ENCODE assay signal across 17 mouse cellular contexts in genomic region chr16:16500926-16501325, GRCm38 (mm10).
"Had no signal": no experiment of that assay in that cellular context is flagged by ENCODE, and none has a peak within 500 bp of the region (broad histone marks: within the 10 kb centered on the region; RNA-seq: fewer than 3 reads in every experiment).

No protein-coding gene starts in this region.

- DNase-seq: lung, adult 18-20 months; lung, embryonic 14.5 days; lung, postnatal 10 days; lung, postnatal 4 days; midbrain, embryonic 14.5 days; right cerebral cortex, postnatal 14 days; thymus, adult 2 months; thymus, postnatal 25 days; thymus, postnatal 4 days had no signal

- ATAC-seq: midbrain, embryonic 16.5 days had no signal

- H3K27me3 ChIP-seq: midbrain, embryonic 12.5 days; neural tube, embryonic 13.5 days; neural tube, embryonic 15.5 days; stomach, embryonic 15.5 days had no signal

- H3K4me2 ChIP-seq: lung, embryonic 14.5 days; midbrain, embryonic 12.5 days; neural tube, embryonic 13.5 days; neural tube, embryonic 15.5 days; stomach, embryonic 15.5 days had no signal

- H3K9ac ChIP-seq: lung, embryonic 14.5 days; midbrain, embryonic 12.5 days; neural tube, embryonic 13.5 days; neural tube, embryonic 15.5 days; stomach, embryonic 15.5 days had no signal

- H3K4me3 ChIP-seq: midbrain, embryonic 10.5 days; midbrain, embryonic 12.5 days; myocyte; neural tube, embryonic 13.5 days; neural tube, embryonic 15.5 days; stomach, embryonic 15.5 days had no signal

- H3K9me3 ChIP-seq: midbrain, embryonic 10.5 days; midbrain, embryonic 12.5 days; neural tube, embryonic 13.5 days; neural tube, embryonic 15.5 days; stomach, embryonic 15.5 days had no signal

- H3K27ac ChIP-seq: midbrain, embryonic 10.5 days; midbrain, embryonic 12.5 days; neural tube, embryonic 13.5 days; neural tube, embryonic 15.5 days; stomach, embryonic 15.5 days; stomach, postnatal 0 days had no signal

- H3K4me1 ChIP-seq: midbrain, embryonic 10.5 days; midbrain, embryonic 12.5 days; neural tube, embryonic 13.5 days had no signal

- H3K36me3 ChIP-seq: stomach, embryonic 15.5 days had no signal
